Mouse (Mus musculus) myocyte (in vitro differentiated cells): Measurements from ENCODE around the gene Gm10382.
"Not testable (repeated sequence)": the region's sequence is repeated elsewhere in the genome, so short reads cannot be mapped to it uniquely, and the experiment has no call there.

Source experiments
- E2F4 ChIP-seq: IDR thresholded peaks from one replicate; pipeline ENCODE4 v1.6.1; 2011; ENCODE audit warnings: mild to moderate bottlenecking, control low read depth, moderate library complexity; ENCODE audit not compliant: insufficient read depth
- MYOD1 ChIP-seq, 3 experiments: IDR thresholded peaks; one replicate each; pipeline ENCODE4 v1.6.1; 2011; ENCODE audit warnings: control low read depth in 2 of 3, low read depth in 2 of 3, mild to moderate bottlenecking in 2 of 3, moderate library complexity in 1 of 3; ENCODE audit not compliant: insufficient read length in 2 of 3, control insufficient read depth in 1 of 3
- MYOG ChIP-seq, 3 experiments: IDR thresholded peaks; one replicate each; pipeline ENCODE4 v1.6.1; 2011; ENCODE audit warnings: control low read depth in 2 of 3, low read depth in 2 of 3, mild to moderate bottlenecking in 2 of 3; ENCODE audit not compliant: insufficient read length in 2 of 3, control insufficient read depth in 1 of 3, insufficient read depth in 1 of 3
- POLR2A ChIP-seq: IDR thresholded peaks from one replicate; pipeline ENCODE4 v1.6.1; 2011; ENCODE audit warnings: low read depth, mild to moderate bottlenecking, control low read depth, moderate library complexity; ENCODE audit not compliant: insufficient read length
- POLR2AphosphoS2 ChIP-seq: IDR thresholded peaks from one replicate; pipeline ENCODE4 v1.6.1; 2011; ENCODE audit warnings: low read depth, control low read depth; ENCODE audit not compliant: insufficient read length
- TCF3 ChIP-seq: IDR thresholded peaks from one replicate; pipeline ENCODE4 v1.6.1; 2011; ENCODE audit warnings: low read depth, control low read depth; ENCODE audit not compliant: insufficient read length

DNA sequence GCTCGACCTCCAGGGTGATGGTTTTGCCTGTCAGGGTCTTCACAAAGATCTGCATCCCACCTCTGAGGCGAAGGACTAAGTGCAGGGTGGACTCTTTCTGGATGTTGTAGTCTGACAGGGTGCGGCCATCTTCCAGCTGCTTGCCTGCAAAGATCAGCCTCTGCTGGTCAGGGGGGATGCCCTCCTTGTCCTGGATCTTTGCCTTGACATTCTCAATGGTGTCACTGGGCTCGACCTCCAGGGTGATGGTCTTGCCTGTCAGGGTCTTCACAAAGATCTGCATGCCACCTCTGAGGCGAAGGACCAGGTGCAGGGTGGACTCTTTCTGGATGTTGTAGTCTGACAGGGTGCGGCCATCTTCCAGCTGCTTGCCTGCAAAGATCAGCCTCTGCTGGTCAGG lies 1.8 kb upstream of the Gm10382 start:
- not testable (repeated sequence) for TF ChIP-seq POLR2AphosphoS2; POLR2A; E2F4; MYOG (IDR thresholded peaks at IDR 0.05; ENCODE audit: control insufficient read depth in 1 of 3, insufficient read depth in 1 of 3, insufficient read length in 2 of 3, low read depth in 2 of 3); MYOD1 (IDR thresholded peaks at IDR 0.05; ENCODE audit: control insufficient read depth in 1 of 3, insufficient read length in 2 of 3, low read depth in 2 of 3); TCF3
